Mouse (Mus musculus): Measurements from ENCODE around the gene Tbc1d9.

DNA sequence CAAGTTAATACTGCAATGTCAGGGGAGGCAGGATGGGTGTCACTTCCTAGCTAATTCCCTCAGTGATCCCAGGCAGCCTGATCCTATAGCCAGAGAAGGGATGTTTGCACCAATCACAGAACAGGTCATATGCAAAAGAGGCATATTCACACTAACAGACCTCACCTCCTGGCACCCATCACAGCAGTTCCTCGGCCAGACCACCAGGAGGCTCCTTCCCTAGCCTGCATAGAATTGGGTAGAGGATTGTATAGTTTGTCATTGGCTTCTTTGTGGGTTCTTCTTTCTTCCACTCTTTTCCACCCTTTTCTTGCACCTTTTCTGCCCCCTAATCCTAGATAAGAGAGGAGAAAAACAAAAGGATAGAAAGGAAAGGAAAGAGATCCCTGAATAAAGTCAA lies 135.0 kb downstream of the Tbc1d9 start:
- peak; percentile 19; the same call in 1 of the 2 replicates for TF ChIP-seq CTCF (IDR thresholded peaks at IDR 0.05; ENCODE audit: low read depth)
- no peak for TF ChIP-seq EP300 (IDR thresholded peaks at IDR 0.05; ENCODE audit: low read depth)

Data from heart, postnatal 0 days (tissue).